Mouse (Mus musculus) brain, embryonic 14.5 days (tissue): ENCODE measurements around the gene Pappa2.

Experiments
- CTCF ChIP-seq: fragments of 200-500 bp; IDR thresholded peaks from 2 replicates; pipeline ENCODE4 v1.5.1; 2012; ENCODE audit warnings: inconsistent platforms, mild to moderate bottlenecking, moderate library complexity, borderline replicate concordance; ENCODE audit not compliant: insufficient read depth, insufficient read length; ENCODE audit errors: extremely low read depth
- POLR2A ChIP-seq: fragments of 200-500 bp; IDR thresholded peaks from 2 replicates; pipeline ENCODE4 v1.6.1; 2012; ENCODE audit warnings: mild to moderate bottlenecking, inconsistent platforms, borderline replicate concordance; ENCODE audit not compliant: poor library complexity, insufficient read depth, insufficient read length, severe bottlenecking; ENCODE audit errors: extremely low read depth

- TF ChIP-seq POLR2A: no peak
- no peak for TF ChIP-seq CTCF
Measured at GRCm38 (mm10) chr1:159029106-159029505, 48.8 kb upstream of the Pappa2 start.
